Mouse (Mus musculus) limb, embryonic 13.5 days (tissue): ENCODE measurements around the gene Maml3. TPM values are rescaled to one million over a fixed set of nuclear protein-coding genes. Genes with fewer than 3 reads are reported as not detected.
A peak's percentile ranks its signal among the peaks of the same experiment; 100 is the strongest.

Experiments
- ATAC-seq: fragments of 200-750 bp; cut with Nextera tagmentation; 2 replicates; pipeline ENCODE4 v1.8.0; 2017; ENCODE audit warnings: low read depth, moderate number of reproducible peaks, moderate TSS enrichment; ENCODE audit not compliant: low FRiP score
- H3K27ac ChIP-seq: fragments of 300-500 bp; sonication (generic); 2 replicates; pipeline ENCODE4 v1.5.1; 2015; ENCODE audit warnings: inconsistent platforms, mild to moderate bottlenecking, moderate library complexity
- H3K27me3 ChIP-seq: fragments of 300-500 bp; sonication (generic); 2 replicates; pipeline ENCODE4 v1.6.1; 2015; ENCODE audit warnings: mild to moderate bottlenecking, inconsistent platforms
- H3K36me3 ChIP-seq: fragments of 300-500 bp; sonication (generic); 2 replicates; pipeline ENCODE4 v1.6.1; 2015; ENCODE audit warnings: inconsistent platforms, mild to moderate bottlenecking, moderate library complexity
- H3K4me1 ChIP-seq: fragments of 300-500 bp; sonication (generic); 2 replicates; pipeline ENCODE4 v1.6.1; 2015; ENCODE audit warnings: inconsistent platforms
- H3K4me2 ChIP-seq: fragments of 300-500 bp; sonication (generic); replicated peaks from 2 replicates; pipeline ENCODE4 v1.6.1; 2015; ENCODE audit warnings: inconsistent platforms, mild to moderate bottlenecking, moderate library complexity
- H3K4me3 ChIP-seq: fragments of 300-500 bp; sonication (generic); 2 replicates; pipeline ENCODE4 v1.5.1; 2015; ENCODE audit warnings: moderate library complexity, mild to moderate bottlenecking, inconsistent platforms
- H3K9ac ChIP-seq: fragments of 300-500 bp; sonication (generic); 2 replicates; pipeline ENCODE4 v1.6.1; 2015; ENCODE audit warnings: mild to moderate bottlenecking, inconsistent platforms
- H3K9me3 ChIP-seq: fragments of 300-500 bp; sonication (generic); 2 replicates; pipeline ENCODE4 v1.6.1; 2016; ENCODE audit warnings: inconsistent platforms
- WGBS: fragments of 180-500 bp; shearing (Covaris S2); methylation state at CpG from one replicate; pipeline ENCODE4 v1.1.7; 2015; 5-methylcytosine and 5-hydroxymethylcytosine counted together
- polyA plus RNA-seq: library from polyadenylated mRNA; unstranded; fragments of >200 nt; fragmentation: Nextera tagmentation; extraction: Ambion mirVana; gene quantifications from 2 replicates; pipeline ENCODE4 v1.2.1, GENCODE M21; 2015

Maml3 gene
- polyA plus RNA-seq, 1 experiment from 2014 or later: 5.1 TPM

- Histone ChIP-seq H3K4me1 (peaks cover 44% of the 10 kb centered on the region), H3K27me3 (no peaks in the 10 kb centered on the region), H3K9me3 (no peaks in the 10 kb centered on the region), H3K9ac (no peak overlapping the region), H3K4me2 (no peak overlapping the region), H3K4me3 (no peak overlapping the region), H3K36me3 (no peaks in the 10 kb centered on the region), H3K27ac (no peak overlapping the region)
- no peak for ATAC-seq
- WGBS: 69% methylated on average over 8 of the region's 8 CpGs
These were observed 192.7 kb downstream of the Maml3 start for GRCm38 (mm10) chr3:51912214-51912613.

- 22% methylated on average over 14 of the region's 14 CpGs for WGBS
- Histone ChIP-seq H3K27ac (no peak overlapping the region), H3K27me3 (no peaks in the 10 kb centered on the region), H3K36me3 (no peaks in the 10 kb centered on the region), H3K9ac (no peak overlapping the region), H3K4me3 (no peak overlapping the region), H3K4me1 (peaks cover 32% of the 10 kb centered on the region), H3K4me2 (peak overlapping the region; percentile 44), H3K9me3 (no peaks in the 10 kb centered on the region)
- ATAC-seq: peak; percentile 78
These were observed 196.4 kb downstream of the Maml3 start for GRCm38 (mm10) chr3:51908437-51908990.

GRCm38 (mm10) chr3:51907113-51907860 is 197.6 kb downstream of the Maml3 start:
- 65% methylated on average over 10 of the region's 10 CpGs for WGBS

GRCm38 (mm10) chr3:51905903-51906302 is 199.0 kb downstream of the Maml3 start:
- no peak overlapping the region for H3K4me2 ChIP-seq
- H3K27me3 ChIP-seq: no peaks in the 10 kb centered on the region
- H3K9me3 ChIP-seq: no peaks in the 10 kb centered on the region
- no peak overlapping the region for H3K9ac ChIP-seq
- H3K4me1 ChIP-seq: peaks cover 34% of the 10 kb centered on the region
- 75% methylated on average over 9 of the region's 9 CpGs for WGBS
- H3K36me3 ChIP-seq: no peaks in the 10 kb centered on the region
- no peak overlapping the region for H3K27ac ChIP-seq
- no peak overlapping the region for H3K4me3 ChIP-seq
- ATAC-seq: no peak

More at GRCm38 (mm10) chr3:51907113-51907860, 197.6 kb downstream of the Maml3 start:
- no peak overlapping the region for H3K4me3 ChIP-seq
- no peak overlapping the region for H3K4me2 ChIP-seq
- H3K9me3 ChIP-seq: no peaks in the 10 kb centered on the region
- H3K36me3 ChIP-seq: no peaks in the 10 kb centered on the region
- H3K27me3 ChIP-seq: no peaks in the 10 kb centered on the region
- no peak overlapping the region for H3K27ac ChIP-seq
- no peak overlapping the region for H3K9ac ChIP-seq
- ATAC-seq: no peak
- peaks cover 30% of the 10 kb centered on the region for H3K4me1 ChIP-seq

- H3K27ac ChIP-seq: no peak overlapping the region
- WGBS: 36% methylated on average over 12 of the region's 12 CpGs
- H3K4me3 ChIP-seq: no peak overlapping the region
- H3K9ac ChIP-seq: no peak overlapping the region
- ATAC-seq: no peak
- H3K4me1 ChIP-seq: peaks cover 36% of the 10 kb centered on the region
- no peaks in the 10 kb centered on the region for H3K36me3 ChIP-seq
- no peaks in the 10 kb centered on the region for H3K27me3 ChIP-seq
- H3K9me3 ChIP-seq: no peaks in the 10 kb centered on the region
- H3K4me2 ChIP-seq: no peak overlapping the region
These were observed 200.5 kb downstream of the Maml3 start for GRCm38 (mm10) chr3:51904357-51904855.

- Histone ChIP-seq H3K9ac (no peak overlapping the region), H3K9me3 (no peaks in the 10 kb centered on the region), H3K4me2 (no peak overlapping the region), H3K27me3 (no peaks in the 10 kb centered on the region), H3K4me3 (no peak overlapping the region), H3K36me3 (no peaks in the 10 kb centered on the region), H3K27ac (peak overlapping the region; percentile 22; the same call in 1 of the 2 replicates), H3K4me1 (peaks cover 16% of the 10 kb centered on the region)
- no peak; the same call in 1 of the 2 replicates for ATAC-seq
- 40% methylated on average over 2 of the region's 2 CpGs for WGBS
These were observed 203.7 kb downstream of the Maml3 start for GRCm38 (mm10) chr3:51901151-51901550.

- H3K27ac ChIP-seq: no peak overlapping the region
- no peak overlapping the region for H3K4me2 ChIP-seq
- peaks cover 7% of the 10 kb centered on the region for H3K4me1 ChIP-seq
- WGBS: 72% methylated on average over 8 of the region's 8 CpGs
- no peak overlapping the region for H3K4me3 ChIP-seq
- no peaks in the 10 kb centered on the region for H3K27me3 ChIP-seq
- H3K36me3 ChIP-seq: peaks cover 3% of the 10 kb centered on the region; the same call in 1 of the 2 replicates
- no peak overlapping the region for H3K9ac ChIP-seq
- peaks cover 5% of the 10 kb centered on the region; the same call in 1 of the 2 replicates for H3K9me3 ChIP-seq
- no peak for ATAC-seq
These were observed 210.4 kb downstream of the Maml3 start for GRCm38 (mm10) chr3:51894514-51894913.

GRCm38 (mm10) chr3:51891562-51892119 is 213.2 kb downstream of the Maml3 start:
- Histone ChIP-seq H3K9ac (no peak overlapping the region), H3K36me3 (peaks cover 3% of the 10 kb centered on the region; the same call in 1 of the 2 replicates), H3K27me3 (no peaks in the 10 kb centered on the region), H3K9me3 (peaks cover 5% of the 10 kb centered on the region; the same call in 1 of the 2 replicates), H3K4me3 (no peak overlapping the region), H3K27ac (no peak overlapping the region), H3K4me1 (peaks cover 26% of the 10 kb centered on the region), H3K4me2 (no peak overlapping the region)
- 86% methylated on average over 10 of the region's 10 CpGs for WGBS
- ATAC-seq: no peak

- Histone ChIP-seq H3K9ac (no peak overlapping the region), H3K4me1 (peaks cover 26% of the 10 kb centered on the region), H3K9me3 (peaks cover 1% of the 10 kb centered on the region; the same call in 1 of the 2 replicates), H3K27me3 (no peaks in the 10 kb centered on the region), H3K27ac (peak overlapping the region; percentile 58; the same call in 1 of the 2 replicates), H3K4me3 (no peak overlapping the region), H3K4me2 (no peak overlapping the region), H3K36me3 (no peaks in the 10 kb centered on the region)
- no peak for ATAC-seq
- 72% methylated on average over 4 of the region's 4 CpGs for WGBS
These were observed 214.7 kb downstream of the Maml3 start for GRCm38 (mm10) chr3:51890181-51890580.

GRCm38 (mm10) chr3:51889776-51890175 is 215.1 kb downstream of the Maml3 start:
- 54% methylated on average over 5 of the region's 5 CpGs for WGBS
- no peaks in the 10 kb centered on the region for H3K27me3 ChIP-seq
- no peaks in the 10 kb centered on the region for H3K36me3 ChIP-seq
- H3K4me1 ChIP-seq: peaks cover 26% of the 10 kb centered on the region
- H3K4me3 ChIP-seq: no peak overlapping the region
- H3K27ac ChIP-seq: peak overlapping the region; percentile 58; the same call in 1 of the 2 replicates
- H3K4me2 ChIP-seq: no peak overlapping the region
- H3K9me3 ChIP-seq: no peaks in the 10 kb centered on the region
- 0 out of 2 replicates have a peak overlapping the region, but pooled peaks have one; percentile 59 for H3K9ac ChIP-seq
- ATAC-seq: no peak

- Histone ChIP-seq H3K4me3 (peak overlapping the region; percentile 29), H3K9ac (peak overlapping the region; percentile 59), H3K4me1 (peaks cover 32% of the 10 kb centered on the region), H3K27me3 (no peaks in the 10 kb centered on the region), H3K9me3 (no peaks in the 10 kb centered on the region), H3K4me2 (peak overlapping the region; percentile 68), H3K27ac (peak overlapping the region; percentile 58; the same call in 1 of the 2 replicates), H3K36me3 (no peaks in the 10 kb centered on the region)
- peak; percentile 70 for ATAC-seq
- 9% methylated on average over 20 of the region's 20 CpGs for WGBS
These were observed 216.0 kb downstream of the Maml3 start for GRCm38 (mm10) chr3:51888662-51889433.
